Mouse (Mus musculus) thymus, postnatal 10 days (tissue): Measurements from ENCODE around the gene Chst1.

ENCODE experiments used
- DNase-seq, 2 experiments: peaks; one replicate each; pipeline ENCODE4 v3.0.0; 2021; ENCODE audit warnings: low spot score in 2 of 2

Chst1 gene

DNA sequence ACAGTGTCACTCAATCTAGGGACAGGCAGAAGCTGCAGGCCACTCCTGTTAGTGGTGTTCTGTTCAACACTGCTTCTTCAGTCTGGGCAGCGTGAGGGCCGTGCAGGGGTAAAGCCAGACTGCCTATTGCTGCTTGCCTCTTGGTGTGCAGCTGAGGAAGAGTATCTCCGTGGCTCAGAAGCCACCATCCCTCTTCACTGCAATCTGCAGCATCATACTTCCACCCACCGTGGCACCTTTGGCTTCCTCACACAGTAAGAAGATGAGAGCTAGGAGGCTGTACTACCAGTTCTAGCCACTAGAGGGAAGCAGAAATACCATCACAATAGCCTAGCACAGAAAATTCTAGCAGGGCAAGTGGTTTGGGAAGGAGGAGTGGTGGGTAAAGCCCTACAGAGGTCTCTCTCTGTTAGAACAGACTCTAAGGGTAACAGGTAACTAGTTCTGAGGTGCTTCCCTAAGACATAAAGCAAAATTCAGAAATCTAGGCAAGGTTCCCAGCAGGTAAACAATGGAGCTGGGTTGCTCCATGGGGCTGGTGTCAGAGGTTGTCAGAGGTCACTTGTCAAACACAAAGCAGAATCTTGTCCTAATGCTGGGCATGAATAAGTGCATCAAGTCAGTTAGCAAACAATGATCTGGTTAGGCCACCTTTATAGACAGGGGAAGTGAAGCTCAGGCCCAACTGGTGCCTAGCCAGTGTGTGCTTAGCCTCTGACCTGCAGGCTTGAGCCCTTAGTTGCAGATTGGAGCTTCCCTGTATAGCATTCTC is 9.5 kb downstream of the Chst1 start:
- peak; percentile 27 to 58 for DNase-seq

DNA sequence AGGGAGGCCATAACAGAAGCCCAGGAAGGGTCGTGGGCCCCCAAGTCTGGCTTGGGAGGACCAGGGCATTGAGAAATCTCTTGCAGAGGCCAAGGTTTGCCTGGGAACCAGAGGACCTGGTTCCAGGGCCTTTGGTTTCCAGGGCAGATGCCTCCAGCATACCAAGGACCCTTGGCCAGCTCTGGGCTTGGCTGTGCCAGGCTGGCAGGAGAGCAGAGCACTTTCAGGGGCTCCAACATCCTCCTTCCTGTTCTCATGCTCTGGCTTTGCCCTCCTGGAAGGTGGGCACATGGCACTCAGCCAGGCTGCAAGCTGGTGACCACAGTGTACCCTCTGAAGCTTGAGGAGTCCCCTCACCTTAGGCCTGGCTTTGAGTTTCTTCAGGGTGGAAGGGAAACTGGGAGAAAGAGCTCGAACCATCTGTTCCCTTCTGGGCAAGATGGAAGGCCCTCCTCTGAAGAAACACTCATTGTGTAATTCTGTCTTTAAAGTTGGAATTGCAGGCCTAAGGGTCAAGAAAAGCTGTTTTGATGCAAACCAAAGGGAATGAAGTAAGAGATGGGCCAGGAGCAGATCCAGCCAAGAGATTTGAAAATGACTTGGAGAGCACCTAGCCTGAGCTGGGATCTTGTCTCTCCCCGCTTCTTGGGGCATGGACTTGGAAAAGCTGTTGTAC is 10.3 kb downstream of the Chst1 start:
- no peak for DNase-seq

DNA sequence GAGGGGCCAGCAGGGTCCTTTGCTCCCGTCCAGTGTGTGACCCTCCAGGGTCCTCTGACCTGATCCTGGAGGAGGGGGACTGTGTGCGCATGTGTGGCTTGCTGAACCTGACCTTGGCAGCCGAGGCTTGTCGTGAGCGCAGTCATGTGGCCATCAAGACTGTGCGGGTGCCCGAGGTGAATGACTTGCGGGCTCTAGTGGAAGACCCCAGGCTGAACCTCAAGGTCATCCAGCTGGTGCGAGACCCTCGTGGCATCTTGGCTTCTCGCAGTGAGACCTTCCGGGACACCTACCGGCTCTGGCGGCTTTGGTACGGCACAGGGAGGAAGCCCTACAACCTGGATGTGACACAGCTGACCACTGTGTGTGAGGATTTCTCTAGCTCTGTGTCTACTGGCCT is 14.1 kb downstream of the Chst1 start:
- DNase-seq, result no peak

DNA sequence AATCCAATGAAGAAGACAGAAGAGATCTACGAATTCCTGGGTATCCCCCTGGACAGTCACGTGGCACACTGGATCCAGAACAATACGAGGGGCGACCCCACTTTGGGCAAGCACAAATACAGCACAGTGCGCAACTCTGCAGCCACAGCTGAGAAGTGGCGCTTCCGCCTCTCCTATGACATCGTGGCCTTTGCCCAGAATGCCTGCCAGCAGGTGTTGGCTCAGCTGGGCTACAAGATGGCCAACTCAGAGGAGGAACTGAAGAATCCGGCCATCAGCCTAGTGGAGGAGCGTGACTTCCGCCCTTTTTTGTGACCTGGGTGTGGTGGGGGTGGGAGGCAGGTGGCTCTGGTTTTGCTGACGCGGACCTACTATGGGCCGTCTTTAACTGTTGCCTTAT is 14.6 kb downstream of the Chst1 start:
- DNase-seq, result no peak

DNA sequence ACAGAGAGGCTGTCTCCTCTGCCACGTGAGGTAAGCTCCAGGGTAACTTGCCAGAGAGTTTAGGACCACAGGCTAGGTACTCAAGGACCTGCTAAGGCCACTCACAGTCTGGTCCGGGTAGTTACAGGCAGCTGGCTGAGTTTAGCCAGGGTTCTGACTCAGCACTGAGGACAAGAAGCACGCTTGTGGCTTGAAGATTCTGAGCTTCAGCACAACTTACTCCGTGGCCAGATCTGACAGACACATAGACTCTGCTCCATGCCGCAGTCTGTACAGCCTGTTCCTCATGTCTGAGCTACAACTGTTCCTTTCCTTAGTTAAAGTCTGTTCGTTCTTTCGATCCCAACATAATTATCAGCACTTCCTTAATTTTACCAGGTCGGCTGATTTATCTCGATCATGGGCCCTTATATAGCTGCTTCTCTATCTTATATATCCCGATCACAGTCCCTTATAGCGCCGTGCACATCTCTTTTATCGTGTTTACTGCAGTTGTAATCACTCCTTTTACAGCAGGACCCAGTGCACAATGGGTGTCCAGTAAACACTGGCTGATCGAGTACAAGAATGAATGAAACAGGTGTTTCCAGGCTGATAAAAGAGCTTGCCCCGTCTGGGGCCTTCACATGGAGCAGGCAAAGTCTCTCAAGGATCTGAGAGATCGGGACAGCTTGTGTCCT is 17.7 kb downstream of the Chst1 start:
- DNase-seq, result no peak

DNA sequence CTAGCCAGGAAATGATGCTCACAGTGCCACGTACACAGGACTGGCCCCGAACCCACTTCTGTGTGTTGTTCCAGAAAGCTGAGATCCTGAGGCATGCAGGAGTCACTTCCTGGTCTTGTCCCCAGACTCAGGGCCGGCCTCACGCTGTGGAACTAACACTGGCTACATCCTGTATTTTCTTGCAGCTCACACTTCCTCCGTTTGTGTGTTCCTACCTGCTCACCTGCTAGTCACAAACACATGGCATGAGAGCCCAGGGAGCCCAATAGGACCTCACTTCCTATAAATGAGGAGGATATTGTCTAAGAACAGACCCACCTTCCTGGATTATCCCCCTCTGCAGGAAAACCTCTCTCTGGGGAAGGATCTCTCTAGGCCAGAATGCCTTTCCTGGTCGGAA is 18.5 kb downstream of the Chst1 start:
- DNase-seq, result no peak

DNA sequence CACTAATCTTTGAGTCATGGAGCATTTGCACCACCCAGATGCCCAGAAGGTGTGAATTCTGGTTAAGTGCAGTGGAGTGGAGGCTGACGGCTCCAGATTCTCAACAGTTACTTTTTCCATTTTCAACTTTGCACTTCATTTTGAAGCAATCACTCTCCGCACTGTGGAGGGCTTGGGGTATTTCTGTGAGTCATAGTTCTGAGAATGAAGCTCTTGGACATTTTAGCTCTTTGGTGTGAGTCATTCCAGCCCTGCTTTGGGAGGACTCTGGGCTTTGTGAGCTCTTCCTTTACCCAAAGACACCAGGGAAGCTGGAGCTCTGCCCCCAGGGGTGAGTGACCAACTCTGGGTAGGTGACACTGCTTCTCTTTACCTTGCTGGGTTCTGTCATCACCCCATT is 28.1 kb downstream of the Chst1 start:
- no peak for DNase-seq

DNA sequence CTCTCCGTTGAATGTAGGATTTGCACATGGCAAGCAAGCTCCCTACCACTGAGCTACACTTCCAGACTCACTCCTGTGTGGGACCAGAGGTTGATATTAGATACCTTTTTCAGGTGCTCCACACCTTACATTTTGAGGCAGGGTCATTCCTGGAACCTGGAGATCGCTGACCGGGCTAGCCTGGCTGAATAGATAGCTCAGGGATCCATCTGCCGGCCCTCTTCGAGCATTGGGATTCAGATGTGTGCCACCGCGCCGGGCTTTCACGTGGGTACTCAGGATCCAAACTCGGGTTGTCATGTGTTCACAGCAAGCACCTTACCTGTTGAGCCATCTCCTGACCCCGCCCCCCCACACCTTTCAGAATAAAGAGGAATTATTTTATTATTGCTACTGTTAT is 31.3 kb downstream of the Chst1 start:
- no peak for DNase-seq

DNA sequence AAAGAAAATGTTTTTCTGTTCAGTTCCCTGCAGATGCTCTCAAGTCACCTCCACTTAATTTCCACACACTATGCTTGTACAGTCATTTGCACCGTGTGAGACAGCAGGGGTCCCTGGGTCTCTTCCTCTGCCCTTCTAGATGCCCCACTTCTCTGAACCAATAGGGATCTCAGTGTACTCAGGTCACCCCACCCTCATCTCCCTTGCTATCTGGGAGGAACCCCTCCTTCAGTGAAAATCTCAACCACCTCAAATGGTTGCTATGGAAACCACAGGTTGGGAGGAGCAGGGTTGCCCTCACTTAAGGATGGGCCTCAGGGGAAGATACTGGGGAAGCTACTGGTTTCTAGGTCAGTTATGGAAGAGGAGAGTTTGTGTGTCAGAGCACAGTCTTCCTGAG is 32.5 kb downstream of the Chst1 start:
- DNase-seq, result no peak

DNA sequence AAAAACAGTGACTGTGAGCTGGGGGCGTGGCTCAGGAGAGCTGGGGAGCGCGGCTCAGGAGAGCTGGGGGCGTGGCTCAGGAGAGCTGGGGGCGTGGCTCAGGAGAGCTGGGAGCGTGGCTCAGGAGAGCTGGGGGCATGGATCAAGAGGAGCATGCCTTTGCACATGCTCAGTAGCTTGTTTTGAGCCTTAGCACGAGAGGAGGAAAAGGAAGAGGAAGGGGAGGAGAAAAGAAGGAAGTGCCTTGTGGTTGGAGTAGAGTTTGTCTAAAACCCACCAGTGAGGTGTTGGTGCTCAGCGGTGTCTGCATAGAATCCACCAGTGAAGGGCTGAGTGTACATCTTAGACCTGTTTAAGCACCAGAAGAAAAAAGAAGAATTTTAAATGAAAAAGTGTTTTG is 41.0 kb downstream of the Chst1 start:
- DNase-seq, result no peak

DNA sequence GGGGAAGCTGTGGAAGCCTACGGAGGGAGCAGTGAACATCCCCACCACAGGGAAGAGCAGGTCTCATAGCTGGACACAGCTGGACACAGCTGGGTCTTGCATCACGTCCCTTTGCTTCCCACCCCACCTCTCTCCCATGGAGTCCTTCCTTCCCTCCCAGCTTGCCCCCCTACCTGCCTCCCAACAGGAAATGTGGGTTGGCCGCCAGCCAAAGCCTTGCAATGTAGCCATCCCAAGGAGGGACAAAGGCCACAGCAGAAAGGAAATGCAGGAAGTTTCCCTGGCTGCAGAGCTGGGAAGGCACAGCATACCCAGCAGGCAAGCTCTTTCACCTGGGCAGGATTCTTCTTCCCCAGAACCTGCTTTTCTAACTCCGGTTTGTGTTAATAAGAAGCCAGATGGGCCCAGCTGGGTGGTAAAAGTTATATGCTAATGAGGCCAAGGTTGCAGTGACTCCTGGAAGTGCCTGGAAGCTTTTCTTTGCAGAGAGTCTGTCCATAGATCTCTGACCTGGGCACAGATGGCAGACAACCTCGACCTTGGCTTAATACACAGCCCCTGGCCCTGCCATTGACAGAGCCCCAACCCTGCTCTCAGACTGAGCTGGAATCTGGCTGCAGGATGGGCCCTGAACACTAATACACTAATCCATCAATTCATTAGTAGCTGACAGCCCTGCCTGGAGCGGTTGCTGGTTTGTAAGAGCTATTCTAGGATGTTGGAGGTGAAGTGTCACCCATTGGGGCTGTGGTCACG is 46.0 kb downstream of the Chst1 start:
- no peak for DNase-seq

DNA sequence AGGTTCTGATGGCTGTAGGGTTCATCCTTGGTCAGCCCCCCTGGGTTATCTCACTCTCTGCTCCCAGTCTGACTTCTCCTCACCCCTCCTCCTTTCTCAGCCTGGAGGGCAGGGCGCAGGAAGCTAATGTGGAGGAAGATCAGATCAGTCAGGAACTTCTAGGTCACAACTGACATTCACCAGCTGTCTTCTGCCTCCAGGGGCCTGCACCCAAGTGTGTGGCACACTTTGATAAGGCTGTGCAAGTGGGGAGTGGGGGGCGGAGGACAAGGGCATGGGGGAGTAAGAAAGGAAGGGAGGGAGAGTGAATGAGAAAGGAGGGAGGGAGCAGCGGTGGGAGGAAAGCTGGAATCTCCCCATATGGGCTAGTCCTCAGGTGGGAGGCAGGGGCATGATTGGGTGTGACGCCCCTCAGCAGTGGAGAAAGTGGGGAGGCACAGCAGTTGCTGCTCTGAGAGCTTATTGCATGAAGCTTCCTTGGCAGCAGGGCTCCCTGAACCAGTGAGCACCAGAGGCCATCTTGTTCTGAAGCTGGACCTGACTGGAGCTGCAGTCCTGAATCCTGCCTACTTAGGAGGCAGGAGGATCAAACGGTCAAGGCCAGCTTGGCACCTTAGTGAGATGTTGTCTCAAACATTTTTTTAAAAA is 49.8 kb downstream of the Chst1 start:
- peak; percentile 16 to 46 for DNase-seq

DNA sequence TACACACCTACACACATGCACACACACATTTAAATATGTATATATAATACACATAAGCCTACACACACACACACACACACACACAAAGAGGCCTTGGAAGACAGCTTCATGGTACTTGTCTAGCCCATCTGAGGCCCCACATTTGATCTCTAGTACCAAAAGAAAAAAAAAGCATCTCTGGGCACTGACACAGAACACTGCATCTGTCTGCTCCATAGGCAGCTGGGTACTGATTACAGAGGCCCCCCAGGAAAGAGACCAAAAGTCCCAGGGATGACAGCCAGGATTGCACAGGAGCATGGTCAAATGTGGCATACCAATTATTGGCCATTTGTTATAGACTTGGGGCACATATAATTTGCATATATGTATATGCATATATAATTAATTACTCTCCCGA is 50.9 kb downstream of the Chst1 start:
- no peak for DNase-seq

DNA sequence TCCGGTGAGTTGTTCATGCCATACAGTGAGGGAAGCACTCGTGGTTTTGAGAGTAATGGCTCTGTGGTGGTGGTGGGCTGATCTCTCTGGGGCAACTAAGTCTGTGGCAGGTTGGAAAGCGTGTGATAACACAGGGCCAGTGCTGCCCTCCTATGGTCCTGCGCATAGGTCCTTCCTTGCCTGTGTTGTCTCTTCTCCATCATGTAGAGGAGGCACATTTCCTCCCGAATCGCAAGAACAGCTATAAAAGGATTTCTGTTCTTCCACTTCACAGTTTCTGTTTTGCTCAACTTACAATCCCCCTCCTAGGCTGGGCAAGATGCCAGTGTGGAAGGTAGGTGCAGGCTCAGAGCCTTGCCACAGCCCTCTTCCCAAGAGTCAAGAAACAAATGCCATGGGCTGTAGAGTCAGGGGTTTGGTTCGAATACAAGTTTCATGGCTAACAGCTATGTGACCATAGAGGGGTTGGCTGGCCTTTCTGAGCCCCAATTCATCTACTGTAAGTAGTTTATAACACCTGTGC is 51.8 kb downstream of the Chst1 start:
- no peak for DNase-seq

DNA sequence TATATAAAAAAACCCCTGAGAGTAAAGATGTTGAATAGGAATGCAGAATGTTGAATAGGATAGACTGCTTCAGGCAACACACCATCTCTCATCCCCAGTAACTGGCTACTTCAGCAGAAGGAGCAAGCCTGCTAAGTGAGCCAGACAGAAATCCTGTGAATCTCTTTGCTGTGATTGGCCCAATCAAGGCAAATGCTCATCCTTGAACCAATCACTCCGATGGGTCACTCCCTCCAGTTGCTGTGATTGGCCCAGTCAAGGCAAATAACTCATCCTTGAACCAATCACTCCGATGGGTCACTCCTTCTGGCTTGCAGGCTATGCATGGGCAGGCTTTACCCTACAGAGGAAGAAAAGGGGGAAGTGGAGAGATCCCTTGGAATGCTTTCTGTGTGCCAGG is 57.7 kb downstream of the Chst1 start:
- DNase-seq, result no peak

DNA sequence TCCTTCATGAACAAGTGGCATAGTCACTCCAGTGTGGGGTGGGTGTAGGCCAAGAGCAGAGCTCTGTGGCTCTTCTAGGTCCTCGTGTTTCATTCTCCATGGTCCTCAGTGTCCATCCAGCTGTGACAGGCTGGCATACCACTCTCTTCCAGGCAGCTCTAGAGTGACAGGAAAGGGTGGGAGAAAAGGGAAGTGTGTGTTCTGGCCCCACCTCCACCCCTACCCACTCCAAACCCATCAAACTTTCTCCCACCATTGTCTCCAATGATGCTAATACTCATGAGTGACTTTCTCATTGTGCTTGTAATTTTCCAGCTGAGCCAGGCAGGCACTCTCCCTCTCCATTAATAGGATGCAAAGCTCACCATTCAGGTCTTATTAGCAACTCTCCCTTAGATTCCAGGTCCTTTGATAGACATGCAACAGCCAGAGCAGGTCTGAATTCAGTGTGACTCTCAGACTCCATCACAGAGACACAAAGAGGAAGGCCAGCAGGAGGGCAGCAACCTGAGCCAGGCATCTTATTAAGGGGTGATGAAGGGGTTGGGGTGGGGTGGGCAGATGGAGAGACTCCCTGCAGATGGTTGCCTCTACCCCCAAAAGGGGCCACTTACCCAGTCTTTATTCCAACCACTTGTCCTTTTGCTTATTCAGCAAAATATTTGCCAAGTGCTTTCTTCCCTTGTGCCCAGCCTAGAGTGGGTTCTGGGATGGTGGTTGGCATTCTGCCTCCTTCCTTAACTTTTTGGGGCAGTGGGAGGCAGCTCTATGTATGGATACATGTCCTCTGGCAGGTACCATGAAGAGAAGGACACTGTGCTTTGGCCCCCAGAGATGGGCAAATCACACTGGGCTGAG is 59.0 kb downstream of the Chst1 start:
- DNase-seq, result no peak

DNA sequence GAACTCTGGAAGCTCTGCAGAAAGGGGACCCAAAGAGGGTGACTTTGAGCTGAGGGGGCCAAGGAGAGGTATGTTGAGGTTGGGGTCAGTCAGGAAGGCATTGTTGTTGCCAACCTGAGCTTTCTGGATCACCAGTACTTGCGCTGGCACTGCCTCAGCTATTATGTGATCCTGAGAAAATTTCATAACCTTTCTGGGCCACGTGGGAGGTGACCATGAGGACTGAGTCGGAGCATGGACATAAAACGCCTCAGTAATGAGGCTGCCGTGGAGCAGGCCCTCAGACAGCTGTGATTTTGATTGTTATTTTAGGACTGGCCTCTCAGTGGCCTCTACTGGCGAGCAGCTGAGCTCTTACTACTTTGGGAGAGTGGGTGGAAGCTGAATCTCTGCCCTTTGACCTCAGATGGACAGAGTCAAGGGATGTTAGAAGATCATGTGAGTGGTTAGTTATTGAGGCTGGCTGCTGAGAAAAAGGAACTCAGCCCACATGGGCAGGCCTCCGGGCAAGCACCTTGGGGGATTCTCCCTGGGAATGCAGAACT is 60.1 kb downstream of the Chst1 start:
- no peak for DNase-seq

DNA sequence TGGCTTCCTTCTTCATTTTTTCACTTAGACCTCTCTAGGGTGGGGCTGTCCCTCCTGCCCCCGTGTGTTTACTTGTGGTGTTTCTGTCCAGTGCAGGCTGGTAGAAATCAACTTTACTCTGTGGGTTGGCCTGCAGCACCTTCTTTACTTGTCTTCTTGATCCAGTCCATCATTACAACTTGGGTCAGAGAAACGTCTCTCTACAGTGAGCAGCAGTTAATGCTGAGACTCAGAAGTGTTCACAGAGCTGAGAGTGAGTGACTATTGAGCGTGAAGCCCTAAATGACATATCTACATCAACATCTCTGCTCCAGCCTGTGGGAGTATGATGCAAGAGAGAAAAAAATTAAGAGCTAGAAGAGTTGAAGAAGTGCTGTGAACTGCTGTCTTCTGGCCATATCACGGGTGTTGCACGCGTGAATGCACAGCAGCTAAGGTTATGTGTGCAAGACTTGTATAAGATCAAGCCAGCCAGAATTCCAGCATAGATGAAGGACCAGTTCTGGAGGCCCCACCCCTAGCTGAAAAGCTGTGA is 63.1 kb downstream of the Chst1 start:
- no peak for DNase-seq
